Mouse (Mus musculus) MEL (cell line): Measurements from ENCODE around the gene Ranbp2.

Experiments
- CHD1 ChIP-seq: IDR thresholded peaks from 2 replicates; pipeline ENCODE4 v1.6.1; 2012; ENCODE audit warnings: low read depth, mild to moderate bottlenecking, inconsistent platforms, low read length, improper control_type of control experiment
- CTCF ChIP-seq, 3 experiments: IDR thresholded peaks in 2 of 3; conservative IDR thresholded peaks in 1 of 3; 2 replicates each; pipeline ENCODE4 v1.5.1; 2011 to 2012; ENCODE audit warnings: low read length in 3 of 3, low read depth in 2 of 3, mild to moderate bottlenecking in 2 of 3, improper control_type of control experiment in 1 of 3, inconsistent platforms in 1 of 3, mixed read lengths in 1 of 3, moderate library complexity in 1 of 3; ENCODE audit not compliant: control insufficient read depth in 1 of 3, insufficient read depth in 1 of 3, poor library complexity in 1 of 3, severe bottlenecking in 1 of 3
- E2F4 ChIP-seq: IDR thresholded peaks from 2 replicates; pipeline ENCODE4 v1.6.1; 2011; ENCODE audit warnings: low read depth, low read length, improper control_type of control experiment, borderline replicate concordance
- GABPA ChIP-seq: IDR thresholded peaks from 2 replicates; pipeline ENCODE4 v1.6.1; 2012; ENCODE audit warnings: low read depth, mild to moderate bottlenecking, inconsistent platforms, low read length, improper control_type of control experiment, moderate library complexity
- GATA1 ChIP-seq: IDR thresholded peaks from 2 replicates; pipeline ENCODE4 v1.6.1; 2011; ENCODE audit warnings: low read depth, low read length, improper control_type of control experiment
- HCFC1 ChIP-seq: IDR thresholded peaks from 2 replicates; pipeline ENCODE4 v1.6.1; 2012; ENCODE audit warnings: low read depth, mild to moderate bottlenecking, inconsistent platforms, low read length, improper control_type of control experiment, moderate library complexity
- MAZ ChIP-seq: IDR thresholded peaks from 2 replicates; pipeline ENCODE4 v1.6.1; 2012; ENCODE audit warnings: low read depth, mild to moderate bottlenecking, inconsistent platforms, low read length, improper control_type of control experiment
- POLR2A ChIP-seq, 2 experiments: IDR thresholded peaks; 2 replicates each; pipeline ENCODE4 v1.6.1; 2011 to 2012; ENCODE audit warnings: low read length in 2 of 2, mild to moderate bottlenecking in 2 of 2, control low read depth in 1 of 2, improper control_type of control experiment in 1 of 2, low read depth in 1 of 2, moderate library complexity in 1 of 2; ENCODE audit not compliant: control insufficient read depth in 1 of 2, insufficient read depth in 1 of 2, poor library complexity in 1 of 2
- RAD21 ChIP-seq: IDR thresholded peaks from 2 replicates; pipeline ENCODE4 v1.6.1; 2011; ENCODE audit warnings: mild to moderate bottlenecking, low read depth, low read length, improper control_type of control experiment
- RCOR1 ChIP-seq: IDR thresholded peaks from 2 replicates; pipeline ENCODE4 v1.6.1; 2012; ENCODE audit warnings: low read depth, mild to moderate bottlenecking, inconsistent platforms, low read length, improper control_type of control experiment
- SIN3A ChIP-seq: IDR thresholded peaks from 2 replicates; pipeline ENCODE4 v1.6.1; 2012; ENCODE audit warnings: low read length, improper control_type of control experiment, inconsistent platforms
- TAL1 ChIP-seq: IDR thresholded peaks from 2 replicates; pipeline ENCODE4 v1.6.1; 2012; ENCODE audit warnings: mild to moderate bottlenecking, inconsistent platforms, low read length, moderate library complexity, mixed read lengths
- USF2 ChIP-seq, 2 experiments: IDR thresholded peaks; 2 replicates each; pipeline ENCODE4 v1.6.1; 2011 to 2012; ENCODE audit warnings: improper control_type of control experiment in 2 of 2, low read length in 2 of 2, borderline replicate concordance in 1 of 2, inconsistent platforms in 1 of 2, low read depth in 1 of 2, mild to moderate bottlenecking in 1 of 2; ENCODE audit not compliant: insufficient read depth in 1 of 2
- ZNF384 ChIP-seq: IDR thresholded peaks from 2 replicates; pipeline ENCODE4 v1.6.1; 2012; ENCODE audit warnings: low read depth, mild to moderate bottlenecking, inconsistent platforms, low read length, improper control_type of control experiment

GRCm38 (mm10) chr10:58445850-58446249 is 870 bp upstream of the Ranbp2 start:
- TF ChIP-seq CTCF (IDR thresholded peaks at IDR 0.05 in 2 of 3, conservative IDR thresholded peaks at IDR 0.05 in 1 of 3; ENCODE audit: control insufficient read depth in 1 of 3, insufficient read depth in 1 of 3, low read depth in 2 of 3, low read length in 3 of 3, poor library complexity in 1 of 3, severe bottlenecking in 1 of 3) (no peak), RCOR1 (no peak), GATA1 (peak; percentile 32; the same call in 1 of the 2 replicates), RAD21 (no peak), POLR2A (IDR thresholded peaks at IDR 0.05; ENCODE audit: control insufficient read depth in 1 of 2, insufficient read depth in 1 of 2, low read depth in 1 of 2, low read length in 2 of 2, poor library complexity in 1 of 2) (no peak), TAL1 (peak; percentile 69), SIN3A (no peak), E2F4 (no peak), MAZ (no peak), HCFC1 (no peak), CHD1 (no peak), USF2 (IDR thresholded peaks at IDR 0.05; ENCODE audit: borderline replicate concordance in 1 of 2, insufficient read depth in 1 of 2, low read depth in 1 of 2, low read length in 2 of 2) (no peak), GABPA (no peak), ZNF384 (no peak)
